Mouse (Mus musculus): ENCODE data around the gene Drc1.

Drc1 gene

GRCm38 (mm10) chr5:30287106-30287882 lies 6.1 kb downstream of the Drc1 start:
- DNase-seq: no peak

DNA sequence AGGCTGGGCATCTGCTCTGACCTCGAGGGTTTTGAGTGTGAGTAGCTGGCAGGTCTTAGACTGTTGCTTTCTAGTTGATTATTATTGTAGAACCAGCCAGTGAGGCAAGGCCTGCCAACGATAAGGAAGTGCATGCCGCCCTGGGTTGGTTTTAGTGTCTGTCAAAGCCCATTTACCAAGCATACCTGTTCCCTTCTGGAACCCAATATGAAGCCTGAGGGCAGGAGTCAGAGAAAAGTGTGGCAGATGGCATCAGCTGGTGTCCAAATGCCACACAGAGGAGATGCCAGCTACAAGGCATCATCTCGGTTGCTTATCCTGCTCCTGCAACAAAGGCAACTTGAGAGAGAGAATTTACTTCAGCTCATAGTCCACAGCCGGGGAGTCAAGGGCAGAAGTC lies 59.6 kb downstream of the Drc1 start:
- peak; percentile 82 to 84 for DNase-seq

GRCm38 (mm10) chr5:30341601-30342365 lies 60.6 kb downstream of the Drc1 start:
- DNase-seq: peak; percentile 19 to 34

- DNase-seq: peak; percentile 51 to 53
Observed at GRCm38 (mm10) chr5:30342601-30343015, 61.4 kb downstream of the Drc1 start.

GRCm38 (mm10) chr5:30343107-30343506 lies 61.9 kb downstream of the Drc1 start:
- DNase-seq: peak; percentile 84 to 90

DNA sequence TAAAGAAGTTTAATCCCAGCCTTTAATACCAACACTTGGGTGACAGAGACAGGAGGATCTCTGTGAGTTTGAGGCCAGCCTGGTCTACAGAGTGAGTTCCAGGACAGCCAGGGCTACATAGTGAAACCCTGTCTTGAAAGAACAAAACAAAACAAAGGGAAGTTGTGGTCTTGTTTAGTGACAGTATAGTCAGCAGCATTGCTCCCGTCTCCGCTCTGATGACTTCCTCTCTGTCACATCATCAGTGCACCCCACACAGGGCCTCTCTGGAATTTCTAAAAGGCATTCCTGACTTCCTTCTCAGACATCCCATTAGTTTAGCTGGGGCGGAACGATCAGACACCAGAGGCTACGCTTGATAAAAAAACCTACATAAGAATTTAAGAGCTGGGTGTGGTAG lies 62.7 kb downstream of the Drc1 start:
- no peak for DNase-seq

DNA sequence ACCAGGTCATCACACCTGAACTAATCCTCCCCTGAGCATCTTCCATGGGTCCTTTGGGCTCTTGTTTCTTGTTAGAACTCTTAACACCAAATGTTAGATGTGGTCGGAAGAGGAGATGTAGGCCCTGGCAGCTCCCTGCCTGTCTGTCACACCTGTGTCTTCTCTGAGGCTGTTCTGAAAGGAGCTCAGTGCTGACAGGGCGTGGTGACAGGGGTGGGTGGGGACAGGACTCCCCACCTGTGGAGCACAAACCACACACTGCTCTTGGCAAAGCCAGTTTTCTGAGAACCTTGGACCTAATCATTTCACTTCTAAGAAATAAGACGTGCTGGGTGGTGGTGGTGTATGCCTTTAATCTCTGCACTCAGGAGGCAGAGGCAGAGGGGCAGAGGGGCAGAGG lies 72.4 kb downstream of the Drc1 start:
- DNase-seq: no peak

DNA sequence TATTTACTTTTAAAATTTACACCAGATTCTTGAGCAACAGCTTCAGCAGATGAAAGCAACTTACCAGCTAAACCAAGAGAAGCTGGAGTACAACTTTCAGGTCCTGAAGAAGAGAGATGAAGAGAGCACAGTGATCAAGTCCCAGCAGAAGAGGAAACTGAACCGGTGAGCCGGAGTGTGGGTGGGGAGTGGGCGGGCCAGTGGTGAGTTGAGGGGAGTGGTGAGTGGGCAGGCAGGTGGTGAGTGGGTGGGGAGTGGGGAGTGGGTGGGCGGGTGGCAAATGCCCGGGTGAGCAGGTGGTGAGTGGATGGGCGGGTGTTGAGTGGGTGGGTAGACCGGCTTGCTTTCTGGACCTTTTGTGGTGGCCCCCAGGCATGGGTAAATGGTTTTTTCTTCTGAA lies 73.9 kb downstream of the Drc1 start:
- no peak for DNase-seq

DNA sequence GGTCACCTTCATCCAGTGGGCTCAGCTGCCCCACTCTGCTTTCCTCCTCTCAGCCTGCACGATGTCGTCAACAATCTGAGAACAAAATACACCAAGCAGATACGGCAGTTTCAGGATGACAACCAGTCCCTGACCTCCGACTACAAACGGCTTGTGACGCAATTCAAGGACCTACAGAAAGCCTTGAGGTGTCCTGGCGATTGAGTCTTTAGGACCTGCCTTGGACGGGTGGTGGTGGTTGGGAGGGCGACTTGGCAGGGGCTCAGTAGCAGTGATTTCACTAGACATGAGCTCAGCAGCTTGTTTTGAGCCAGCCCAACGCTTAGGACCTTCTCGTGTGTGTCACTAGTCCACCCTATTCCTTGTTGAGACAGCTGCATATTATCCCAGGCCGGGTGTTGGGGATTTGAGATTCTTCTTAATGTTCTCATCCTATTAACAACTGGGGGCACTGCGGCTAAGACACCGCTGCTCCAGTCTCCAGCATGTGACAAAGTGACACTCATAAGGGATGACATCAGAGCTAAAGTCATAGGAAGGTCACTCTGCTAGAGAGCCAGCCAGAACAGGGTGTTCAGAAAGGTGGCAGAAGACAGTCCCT lies 74.5 kb downstream of the Drc1 start:
- DNase-seq: no peak

DNA sequence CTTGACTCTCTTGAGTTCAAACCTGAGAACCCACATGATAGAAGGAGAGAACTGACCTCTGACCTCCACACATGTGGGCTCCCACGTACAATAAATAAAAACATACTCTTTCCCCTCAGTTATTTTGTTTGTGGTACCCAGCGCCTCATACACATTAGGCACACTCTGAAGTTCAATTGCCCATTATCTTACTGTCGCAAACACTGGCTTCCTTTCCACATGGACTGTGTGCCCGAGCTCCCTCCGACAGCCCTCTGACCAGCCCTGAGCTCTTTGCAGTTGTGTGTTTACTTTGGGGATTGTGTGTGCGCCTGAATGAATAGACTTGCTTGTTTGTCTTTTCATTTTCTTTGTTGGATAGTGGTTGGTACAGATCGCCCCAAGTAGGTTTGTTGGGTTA lies 75.5 kb downstream of the Drc1 start:
- DNase-seq: no peak

DNA sequence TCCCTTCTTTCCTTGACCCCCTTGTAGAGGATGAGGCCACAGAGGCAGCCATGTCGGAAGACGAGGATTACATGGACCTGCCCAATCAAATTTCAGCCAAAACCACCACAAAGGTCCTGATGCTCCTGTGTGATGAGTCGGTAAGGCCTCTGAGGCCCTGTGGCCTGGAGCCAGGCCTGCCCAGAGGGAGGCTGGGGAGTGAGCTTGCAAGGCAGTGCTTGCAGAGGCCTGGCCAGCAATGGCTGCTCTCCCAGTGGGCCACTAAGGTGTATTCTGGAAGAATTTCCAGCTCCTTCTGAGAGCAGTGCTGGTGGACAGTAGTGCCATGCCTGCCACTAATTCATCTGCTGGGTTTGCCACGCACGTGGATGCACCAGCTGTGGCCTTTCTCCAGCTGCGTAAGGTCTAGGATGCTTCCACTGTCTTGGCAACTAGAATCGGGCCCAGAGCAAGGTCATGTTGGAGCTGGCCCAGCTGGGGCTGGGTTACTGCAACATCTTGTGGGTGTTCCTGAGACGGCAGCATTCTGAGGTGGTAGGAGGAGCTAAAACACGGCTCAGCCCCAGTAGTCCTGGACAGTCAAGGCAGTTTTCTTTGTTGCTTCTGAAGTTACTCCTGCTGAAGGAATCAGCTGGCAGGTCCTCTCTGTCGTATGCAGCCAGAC lies 77.4 kb downstream of the Drc1 start:
- DNase-seq: peak in 1 of 2 experiments; percentile 28

GRCm38 (mm10) chr5:30367405-30367804 lies 86.2 kb downstream of the Drc1 start:
- no peak for DNase-seq

- peak in 1 of 2 experiments; percentile 18 for DNase-seq
Observed at GRCm38 (mm10) chr5:30369426-30369825, 88.2 kb downstream of the Drc1 start.

GRCm38 (mm10) chr5:30382876-30383275 lies 101.7 kb downstream of the Drc1 start:
- DNase-seq: no peak

- DNase-seq: no peak
Observed at GRCm38 (mm10) chr5:30387726-30388125, 106.5 kb downstream of the Drc1 start.

DNA sequence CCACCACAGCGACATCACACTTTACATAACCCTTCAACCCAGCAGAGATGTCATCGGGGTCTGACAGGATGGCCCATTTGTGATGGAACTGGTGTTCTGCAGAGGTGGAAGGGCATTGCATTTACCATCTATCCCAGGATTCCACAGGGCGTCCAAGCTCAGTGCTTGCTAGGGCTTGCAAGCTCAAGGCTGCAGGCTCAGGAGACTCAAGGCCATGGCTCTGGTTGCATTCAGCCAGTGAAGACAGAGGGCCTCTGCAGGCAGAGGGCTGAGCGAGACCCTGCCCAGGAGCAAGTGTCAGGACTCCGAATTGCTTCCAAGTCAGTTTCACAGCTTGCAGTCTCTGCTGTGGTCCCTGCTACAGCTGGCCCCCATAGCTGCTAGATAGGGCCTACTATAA lies 108.6 kb downstream of the Drc1 start:
- DNase-seq: no peak

DNA sequence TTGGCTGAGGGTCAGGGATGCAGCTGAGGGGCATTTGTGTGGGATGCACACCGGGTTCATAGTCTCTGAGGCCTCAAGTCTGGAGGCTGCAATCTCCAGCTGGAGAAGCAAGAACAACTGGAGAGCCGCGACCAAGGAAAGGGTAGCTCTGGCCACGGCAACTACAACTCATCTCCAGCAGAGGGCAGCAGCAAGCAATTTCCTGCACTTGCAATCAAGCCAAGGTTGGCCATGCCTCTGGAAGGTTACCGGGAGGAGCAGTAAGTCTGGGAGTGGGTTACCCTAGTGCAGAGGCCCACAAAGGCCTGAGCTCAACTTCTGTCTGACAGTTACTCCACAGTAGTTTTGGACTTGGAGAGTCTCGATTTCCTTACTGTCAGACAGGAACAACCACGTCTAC lies 110.3 kb downstream of the Drc1 start:
- DNase-seq: peak; percentile 85 to 86

DNA sequence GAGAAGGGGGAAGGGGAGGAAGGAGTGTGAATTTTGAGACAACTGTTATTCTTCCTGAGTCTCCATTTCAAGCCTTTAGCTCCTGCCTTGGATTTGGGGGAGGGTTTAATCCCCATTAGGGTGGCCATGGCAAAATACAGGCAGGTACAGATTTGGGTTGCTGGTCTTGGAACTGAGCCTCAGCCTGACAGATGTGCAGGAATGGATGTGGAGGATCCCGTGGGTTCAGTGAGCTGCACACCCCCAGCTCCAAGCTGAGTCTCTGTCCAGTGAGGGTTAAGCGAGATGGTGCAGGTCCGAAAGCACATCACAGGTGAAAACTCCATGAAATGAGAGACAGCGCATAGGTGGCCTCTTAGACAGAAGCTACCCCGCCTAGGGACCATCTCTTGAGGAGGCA lies 119.3 kb downstream of the Drc1 start:
- DNase-seq: peak; percentile 47 to 55

DNA sequence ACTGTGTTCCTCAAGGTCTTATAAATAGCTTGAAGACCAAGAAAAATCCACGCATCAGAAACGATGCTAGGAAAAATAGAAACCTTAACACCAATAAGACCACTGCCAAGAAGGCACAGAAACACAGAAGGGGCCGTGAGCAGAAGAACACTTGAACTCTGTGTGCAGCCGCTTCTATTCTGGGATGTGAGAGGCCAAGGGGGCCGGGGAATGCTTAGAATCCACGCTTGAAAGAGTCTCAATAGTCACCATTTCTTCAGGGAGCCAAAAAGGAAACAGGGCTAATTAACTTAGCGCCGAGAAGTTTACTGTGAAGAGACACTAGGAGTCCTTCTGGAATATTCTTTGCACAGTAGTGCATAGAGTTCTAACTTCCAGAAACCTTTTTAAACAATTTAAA lies 120.0 kb downstream of the Drc1 start:
- DNase-seq: no peak

- no peak for DNase-seq
Observed at GRCm38 (mm10) chr5:30406876-30407275, 125.7 kb downstream of the Drc1 start.

- no peak for DNase-seq
Observed at GRCm38 (mm10) chr5:30411524-30411923, 130.3 kb downstream of the Drc1 start.

GRCm38 (mm10) chr5:30415381-30415780 lies 134.2 kb downstream of the Drc1 start:
- no peak for DNase-seq

DNA sequence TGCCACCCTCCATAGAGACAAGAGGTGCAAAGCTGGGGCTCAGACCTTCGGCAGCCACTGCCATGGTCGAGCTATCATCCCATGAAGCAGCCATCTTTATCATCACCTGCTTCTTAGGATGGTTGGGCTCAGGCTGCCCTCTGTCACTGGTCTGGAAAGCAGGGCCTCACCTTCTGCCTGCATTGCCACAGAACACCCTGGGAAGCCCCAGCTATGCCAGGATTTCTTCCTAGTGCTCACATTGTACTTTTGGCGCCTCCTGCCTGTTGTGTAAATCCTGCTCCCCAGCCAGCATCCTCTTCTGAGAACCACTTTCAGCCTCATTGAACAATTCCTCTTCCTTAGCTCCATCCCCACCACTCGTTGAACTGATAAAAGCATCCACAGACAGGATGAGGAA lies 134.7 kb downstream of the Drc1 start:
- peak; percentile 65 to 77 for DNase-seq
